Mouse (Mus musculus): ENCODE data around the gene Slc25a12. TPM values are rescaled to one million over a fixed set of nuclear protein-coding genes. Genes with fewer than 3 reads are reported as not detected.
"Not testable (repeated sequence)": the region's sequence is repeated elsewhere in the genome, so short reads cannot be mapped to it uniquely, and the experiment has no call there.

The Slc25a12 gene
- 29.7 to 68.1 TPM (median 37.1 TPM) in 3 replicates for total RNA-seq (2017)

DNA sequence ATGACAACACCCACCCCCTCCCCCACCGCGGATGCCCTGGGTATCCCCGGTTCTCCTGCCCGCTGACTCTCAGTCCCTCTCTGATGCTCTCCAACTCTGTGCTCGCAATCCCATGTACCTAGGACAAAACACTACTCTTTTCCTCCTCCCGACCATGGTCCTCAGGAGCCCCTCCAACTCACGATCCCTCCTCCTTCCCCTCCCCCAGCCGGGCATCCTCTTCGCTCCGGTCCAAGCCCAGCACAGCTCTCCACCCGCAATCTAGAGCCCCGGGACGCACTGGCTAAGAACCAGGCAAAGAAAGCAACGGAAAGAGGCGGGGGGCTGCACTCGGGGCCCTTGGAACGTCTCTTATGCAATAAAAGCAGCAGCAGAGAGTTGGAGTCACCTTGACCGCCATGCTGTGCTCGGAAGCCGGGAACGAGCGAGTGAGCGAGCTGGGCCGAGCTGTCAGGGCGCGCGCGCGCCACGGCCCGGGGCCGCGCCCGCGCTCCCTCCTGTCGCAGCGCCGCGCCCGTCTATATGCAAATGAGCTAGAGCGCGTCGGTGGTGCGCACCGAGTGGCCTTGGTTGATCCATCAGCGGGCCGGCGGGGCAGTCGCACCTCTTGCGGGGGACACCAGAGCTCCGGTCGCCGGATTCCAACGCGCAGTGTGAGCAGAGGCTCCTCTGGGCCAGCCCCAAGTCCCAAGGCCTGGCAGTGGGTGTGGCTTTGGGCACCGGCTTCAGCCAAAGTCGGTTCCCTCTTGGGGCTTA is at the start of gene Slc25a12:
Slc25a12 (minus strand) TSS at position 625 of the 756 bp plus-strand sequence.
- peak; percentile 89 for ATAC-seq (replicated peaks; ENCODE audit: insufficient number of reproducible peaks, low FRiP score, low TSS enrichment, poor library complexity, severe bottlenecking)

DNA sequence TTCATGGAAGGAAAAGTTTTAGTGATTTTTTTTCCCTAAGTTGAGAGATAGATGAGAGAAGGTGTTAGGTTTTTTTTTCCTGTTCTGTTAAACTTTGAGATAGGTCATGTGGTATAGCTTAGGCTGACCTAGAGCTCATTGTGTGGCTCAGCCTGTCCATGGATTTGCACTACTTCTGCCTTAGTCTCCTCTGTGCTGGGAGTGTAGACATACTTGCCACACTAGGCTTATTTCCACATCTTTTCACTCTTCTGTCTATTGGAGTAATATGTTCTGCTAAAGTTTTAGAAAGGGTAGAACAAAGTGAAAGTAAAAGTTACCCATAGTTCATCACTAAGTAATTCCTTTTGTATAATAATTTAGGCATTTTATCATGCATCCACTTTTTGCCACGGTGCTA is 38.1 kb upstream of the Slc25a12 start:
- ATAC-seq (replicated peaks; ENCODE audit: insufficient number of reproducible peaks, low FRiP score, low TSS enrichment, poor library complexity, severe bottlenecking): 0 out of 2 replicates have a peak, but pooled peaks have one; percentile 43

DNA sequence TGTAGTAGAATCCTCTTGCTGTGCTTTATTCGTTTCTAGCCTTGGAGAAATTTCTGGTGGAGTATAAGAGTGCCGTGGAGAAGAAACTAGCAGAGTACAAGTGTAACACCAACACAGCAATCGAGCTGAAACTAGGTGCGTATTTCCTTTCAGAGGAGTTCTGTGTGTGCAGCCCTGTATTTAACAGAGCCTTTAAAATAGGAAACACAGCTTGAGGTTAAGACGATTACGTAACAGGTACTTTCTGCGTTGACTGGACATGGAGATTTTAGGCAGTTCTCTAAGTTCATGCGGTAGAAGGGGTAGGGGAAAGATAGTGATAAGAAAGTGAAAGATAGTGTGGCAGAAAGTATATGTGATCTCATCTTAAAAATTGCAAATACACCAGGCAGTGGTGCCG is 22.3 kb upstream of the Slc25a12 start:
- ATAC-seq (replicated peaks; ENCODE audit: insufficient number of reproducible peaks, low FRiP score, low TSS enrichment, poor library complexity, severe bottlenecking): peak; percentile 53

DNA sequence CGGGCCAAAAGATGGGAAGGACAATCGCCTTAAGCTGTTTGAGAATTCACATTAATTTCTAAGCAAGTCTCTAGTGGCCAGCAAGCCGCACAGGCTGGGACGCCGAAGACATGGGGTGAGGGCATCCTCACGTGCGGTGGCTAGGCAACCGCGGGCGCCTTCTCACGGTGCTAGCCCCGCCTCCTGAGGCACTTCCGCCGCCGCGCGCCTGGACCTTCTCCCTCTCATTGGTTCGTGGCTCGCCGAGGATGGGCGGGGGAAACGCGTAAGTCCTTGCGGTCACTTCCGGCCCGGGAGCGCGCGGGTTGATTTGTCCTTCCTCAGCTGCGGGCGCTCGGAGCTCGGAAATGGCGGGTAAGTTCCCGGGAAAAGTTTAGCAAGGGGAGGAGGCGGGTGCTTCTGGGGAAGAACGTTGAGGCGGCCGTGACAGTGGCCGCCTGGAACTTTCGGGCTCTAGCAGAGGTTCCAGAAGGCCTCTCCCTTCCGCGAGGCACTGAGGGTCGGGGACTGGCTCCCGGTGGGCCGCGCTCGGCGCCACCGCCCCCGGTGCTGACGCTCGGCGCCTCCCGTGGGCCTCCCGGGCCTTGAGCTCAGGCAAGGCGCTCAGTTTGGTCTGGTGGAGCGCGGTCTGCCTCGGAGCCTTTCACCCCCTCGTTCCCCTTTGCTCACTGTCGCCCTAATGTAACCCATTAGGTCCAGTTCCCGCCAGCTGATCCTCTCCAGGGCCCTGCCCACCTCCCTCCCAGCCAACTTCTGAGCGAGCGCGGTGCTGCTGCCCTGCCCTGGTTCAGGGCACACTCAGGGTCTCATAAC is 21.6 kb upstream of the Slc25a12 start, which contains the start of gene Hat1:
Hat1 (plus strand) TSS at position 8 of the 813 bp plus-strand sequence.
- ATAC-seq (replicated peaks; ENCODE audit: insufficient number of reproducible peaks, low FRiP score, low TSS enrichment, poor library complexity, severe bottlenecking): peak; percentile 99

DNA sequence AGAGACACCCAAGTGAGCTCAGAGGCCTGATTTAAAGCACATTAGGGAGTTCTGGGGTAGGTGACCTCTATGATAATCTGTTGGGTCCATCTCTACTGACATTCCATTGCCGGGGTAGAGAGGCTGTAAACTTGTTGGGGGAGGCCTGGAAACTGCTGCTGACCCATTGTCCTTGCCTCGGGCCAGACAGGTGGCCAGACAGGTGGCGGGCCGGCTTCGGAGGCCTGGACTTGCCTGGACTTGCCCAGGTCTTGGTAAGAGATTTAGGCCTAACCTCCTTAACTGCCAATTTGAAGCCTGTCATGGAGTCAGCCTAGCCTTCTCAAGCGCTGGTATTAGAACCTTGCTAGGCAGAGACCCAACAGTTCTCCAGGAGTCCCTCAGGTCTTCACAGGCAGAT is 20.2 kb upstream of the Slc25a12 start:
- ATAC-seq (replicated peaks; ENCODE audit: insufficient number of reproducible peaks, low FRiP score, low TSS enrichment, poor library complexity, severe bottlenecking): no peak

DNA sequence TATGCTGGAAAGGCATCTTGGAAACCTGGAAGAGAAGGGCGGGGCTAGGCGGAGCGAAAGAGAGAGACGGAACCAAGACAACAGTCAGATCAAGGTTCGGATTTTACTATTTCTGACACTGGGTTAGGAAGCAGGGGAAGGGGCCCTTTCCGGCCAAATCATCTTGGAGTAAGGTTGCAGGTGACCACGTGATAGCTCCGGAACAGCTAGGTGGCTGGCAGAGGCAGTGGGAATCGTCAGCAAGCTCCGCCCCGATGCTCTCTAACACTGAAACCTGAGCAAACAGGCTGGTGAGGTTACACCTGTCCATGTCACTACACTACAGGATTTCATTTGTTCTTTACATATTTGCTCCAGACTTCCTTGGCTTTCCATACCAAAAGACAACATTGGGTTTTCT is 16.3 kb upstream of the Slc25a12 start:
- ATAC-seq (replicated peaks; ENCODE audit: insufficient number of reproducible peaks, low FRiP score, low TSS enrichment, poor library complexity, severe bottlenecking): no peak

DNA sequence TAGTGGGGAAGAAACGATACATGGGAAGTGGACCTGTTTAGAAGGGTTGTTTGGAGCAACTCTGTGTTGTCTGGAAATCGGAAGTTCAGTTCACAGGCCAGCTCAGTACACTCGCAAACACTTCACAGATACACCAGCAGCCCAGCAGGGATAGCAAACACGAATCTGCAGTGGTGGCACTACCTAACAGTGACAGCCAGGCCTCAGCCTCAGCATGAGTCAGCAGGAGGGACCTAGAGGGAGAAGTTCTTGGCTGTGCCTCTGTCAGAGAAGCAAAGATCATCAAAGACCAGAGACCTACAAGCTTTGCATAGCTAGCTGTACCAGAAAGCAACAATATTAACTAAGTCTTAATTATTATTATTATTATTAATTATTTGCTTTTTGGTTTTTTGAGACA is 14.4 kb upstream of the Slc25a12 start:
- ATAC-seq (replicated peaks; ENCODE audit: insufficient number of reproducible peaks, low FRiP score, low TSS enrichment, poor library complexity, severe bottlenecking): no peak

DNA sequence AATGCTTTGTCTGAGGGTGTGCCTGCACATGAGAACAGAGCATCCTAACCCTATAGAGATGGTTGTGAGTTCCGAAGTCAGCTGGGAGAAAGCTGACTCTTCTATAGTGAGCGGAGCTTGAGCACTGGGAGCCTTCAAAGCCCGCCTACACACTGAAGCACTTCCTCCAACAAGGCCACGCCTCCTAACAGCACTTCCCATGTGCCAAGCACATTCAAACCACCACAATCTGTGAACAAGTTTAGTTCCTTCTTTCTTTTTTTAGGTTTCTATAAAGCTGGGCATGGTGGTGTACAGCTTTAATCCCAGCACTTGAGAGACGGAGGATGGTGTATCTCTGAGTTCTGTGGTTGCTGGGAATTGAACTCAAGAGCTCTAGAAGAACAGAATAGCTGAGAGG is 9.9 kb upstream of the Slc25a12 start:
- peak; percentile 70 for ATAC-seq (replicated peaks; ENCODE audit: insufficient number of reproducible peaks, low FRiP score, low TSS enrichment, poor library complexity, severe bottlenecking)

GRCm38 (mm10) chr2:71376433-71376906 is 8.9 kb upstream of the Slc25a12 start:
- 0 out of 2 replicates have a peak, but pooled peaks have one; percentile 38 for ATAC-seq (replicated peaks; ENCODE audit: insufficient number of reproducible peaks, low FRiP score, low TSS enrichment, poor library complexity, severe bottlenecking)

GRCm38 (mm10) chr2:71374275-71375155 is 7.0 kb upstream of the Slc25a12 start:
- no peak for ATAC-seq (replicated peaks; ENCODE audit: insufficient number of reproducible peaks, low FRiP score, low TSS enrichment, poor library complexity, severe bottlenecking)

GRCm38 (mm10) chr2:71372261-71372660 is 4.7 kb upstream of the Slc25a12 start:
- ATAC-seq (replicated peaks; ENCODE audit: insufficient number of reproducible peaks, low FRiP score, low TSS enrichment, poor library complexity, severe bottlenecking): not testable (repeated sequence)

DNA sequence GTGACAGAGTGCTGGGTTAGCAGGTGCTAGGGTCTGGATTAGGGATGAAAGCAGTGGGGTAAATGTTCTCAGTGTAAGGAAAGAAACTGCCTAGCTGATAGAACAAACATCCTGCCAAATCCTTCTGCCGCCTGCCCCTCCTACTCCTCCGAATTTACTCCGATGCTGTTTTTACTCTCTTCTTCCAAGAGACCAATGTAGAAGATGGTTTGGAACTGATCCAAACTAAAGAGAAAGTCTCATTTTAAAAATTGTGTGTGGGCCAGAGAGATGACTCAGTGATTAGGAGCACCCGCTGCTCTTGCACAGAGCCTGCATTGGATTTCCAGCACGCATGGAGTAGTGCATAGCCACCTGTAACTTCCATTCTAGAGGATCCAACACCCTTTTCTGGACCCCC is 4.2 kb upstream of the Slc25a12 start:
- ATAC-seq (replicated peaks; ENCODE audit: insufficient number of reproducible peaks, low FRiP score, low TSS enrichment, poor library complexity, severe bottlenecking): no peak

GRCm38 (mm10) chr2:71368086-71368485 is 537 bp upstream of the Slc25a12 start:
- ATAC-seq (replicated peaks; ENCODE audit: insufficient number of reproducible peaks, low FRiP score, low TSS enrichment, poor library complexity, severe bottlenecking): no peak

DNA sequence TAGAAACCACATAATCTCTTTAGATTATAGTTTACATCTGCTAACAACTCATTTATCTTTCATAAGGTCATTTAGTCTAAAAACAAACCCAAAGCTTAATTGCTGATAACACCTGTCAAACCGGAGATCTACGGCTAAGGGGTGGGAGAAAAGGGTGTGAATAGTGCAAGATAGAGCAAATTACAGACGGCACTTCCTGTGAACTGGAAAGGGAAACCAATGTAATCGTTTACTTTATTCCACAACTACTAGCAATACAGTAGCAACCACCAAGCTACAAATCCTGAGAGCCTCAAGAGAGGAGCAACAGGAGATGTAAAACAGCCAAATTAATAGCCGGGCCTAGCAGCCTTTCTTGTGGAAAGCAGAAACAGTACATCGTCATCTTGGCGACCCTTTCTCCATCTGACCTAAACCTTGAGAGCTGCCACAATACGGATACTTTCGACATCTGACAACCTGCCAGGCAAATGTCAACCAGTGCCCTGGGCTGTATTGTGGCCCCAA is 878 bp downstream of the Slc25a12 start:
- ATAC-seq (replicated peaks; ENCODE audit: insufficient number of reproducible peaks, low FRiP score, low TSS enrichment, poor library complexity, severe bottlenecking): peak; percentile 36; the same call in 1 of the 2 replicates

- no peak for ATAC-seq (replicated peaks; ENCODE audit: insufficient number of reproducible peaks, low FRiP score, low TSS enrichment, poor library complexity, severe bottlenecking)
These were observed 7.4 kb downstream of the Slc25a12 start for GRCm38 (mm10) chr2:71360192-71360591.

- ATAC-seq (replicated peaks; ENCODE audit: insufficient number of reproducible peaks, low FRiP score, low TSS enrichment, poor library complexity, severe bottlenecking): no peak
These were observed 9.2 kb downstream of the Slc25a12 start for GRCm38 (mm10) chr2:71358347-71358746.

GRCm38 (mm10) chr2:71354055-71354425 is 13.5 kb downstream of the Slc25a12 start:
- no peak for ATAC-seq (replicated peaks; ENCODE audit: insufficient number of reproducible peaks, low FRiP score, low TSS enrichment, poor library complexity, severe bottlenecking)

DNA sequence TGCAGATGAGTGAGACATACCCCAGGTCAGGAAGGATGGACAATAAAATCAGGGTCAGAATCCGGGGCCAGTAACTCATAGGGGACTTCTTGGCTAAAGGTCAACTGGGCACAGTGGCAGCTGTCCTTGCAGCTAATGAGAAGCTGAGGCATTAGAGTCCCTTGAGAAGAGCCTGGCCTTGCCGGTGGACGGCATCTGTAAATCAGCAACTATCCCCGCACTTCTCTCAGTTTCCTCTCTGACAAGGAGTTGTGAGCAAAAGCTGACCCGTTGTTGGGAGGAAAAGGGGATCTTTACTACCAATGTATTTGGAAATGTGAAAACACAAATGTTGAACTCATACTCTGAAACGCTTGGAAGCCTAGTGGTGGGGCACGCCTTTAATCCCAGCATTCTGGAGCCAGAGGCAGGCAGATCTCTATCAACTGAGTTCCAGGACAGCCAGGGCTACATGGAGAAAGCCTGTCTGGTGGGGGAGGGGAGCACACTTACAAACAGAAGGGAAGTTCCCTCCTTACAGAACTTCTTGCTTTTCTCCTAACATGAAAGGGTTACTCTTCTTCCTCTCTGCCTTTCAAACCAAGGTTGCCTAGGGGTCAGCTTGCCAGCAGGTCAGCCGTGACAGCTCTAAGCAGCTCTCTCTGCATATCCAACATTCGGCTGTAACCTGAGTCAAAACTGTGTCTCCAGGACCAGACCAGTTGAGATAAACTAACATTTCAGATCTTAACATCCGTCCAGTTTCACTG is 14.1 kb downstream of the Slc25a12 start:
- peak; percentile 79; the same call in 1 of the 2 replicates for ATAC-seq (replicated peaks; ENCODE audit: insufficient number of reproducible peaks, low FRiP score, low TSS enrichment, poor library complexity, severe bottlenecking)

All from monocyte, adult 5-6 weeks (primary cell).